Mouse (Mus musculus): Measurements from ENCODE around the gene Ddah1.

Gene Ddah1

DNA sequence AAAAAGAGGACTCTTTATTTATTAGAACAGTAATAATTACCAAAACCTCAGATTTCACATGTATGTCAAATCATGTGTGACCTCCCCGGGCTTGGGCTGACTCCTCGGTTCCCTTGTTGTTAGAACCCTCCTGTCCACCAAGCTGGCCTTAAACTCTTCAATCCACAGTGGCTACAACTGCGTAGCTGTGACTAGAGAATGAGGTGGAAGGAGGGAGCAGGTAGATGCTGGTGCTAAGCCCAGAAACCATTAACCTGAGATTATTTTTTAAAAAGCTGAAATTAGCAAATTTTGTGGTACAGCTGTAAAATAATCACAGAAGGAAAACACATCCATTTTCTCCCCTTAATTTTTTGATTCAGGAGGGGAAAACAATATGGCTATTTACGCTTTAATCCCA lies 10.0 kb downstream of the Ddah1 start:
- DNase-seq: no peak

DNA sequence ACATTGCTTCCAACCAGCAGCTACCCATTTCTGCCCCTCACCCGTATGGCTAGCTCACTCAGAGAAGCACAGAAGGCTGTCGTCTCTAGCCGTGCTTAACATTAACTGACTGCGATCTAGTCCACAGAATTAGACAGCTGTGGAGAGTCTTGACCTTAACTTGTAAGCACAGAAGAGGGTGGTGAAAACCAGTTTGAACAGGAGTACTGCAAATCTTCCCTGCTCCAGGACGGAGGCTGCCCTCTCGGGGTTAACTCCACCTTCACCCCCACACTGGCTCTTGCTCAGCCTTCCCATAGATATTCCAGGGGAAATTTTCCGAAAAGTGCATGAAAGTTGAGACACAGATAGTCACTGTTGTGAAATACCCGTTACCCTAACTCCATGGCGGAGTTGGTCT lies 14.9 kb downstream of the Ddah1 start:
- DNase-seq: no peak

DNA sequence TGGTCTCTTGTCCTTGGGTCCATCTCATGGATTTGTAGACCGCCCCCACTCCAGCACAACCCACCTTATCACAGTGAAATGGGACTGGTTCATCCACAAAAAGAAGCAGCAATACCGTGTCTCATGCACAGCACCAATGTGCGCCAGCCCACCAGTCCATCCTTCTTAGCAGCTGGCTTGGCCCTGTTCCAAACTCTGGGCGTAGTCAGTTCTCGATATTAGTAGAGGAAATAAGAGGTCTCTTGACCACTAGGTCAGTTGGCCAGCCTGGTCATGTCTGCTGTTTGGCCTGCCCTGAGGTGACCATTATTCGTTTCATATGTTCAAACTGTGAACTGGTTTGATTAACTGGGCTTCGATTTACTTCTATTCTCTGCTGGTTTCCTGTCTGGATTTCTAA lies 15.9 kb downstream of the Ddah1 start:
- no peak for DNase-seq

DNA sequence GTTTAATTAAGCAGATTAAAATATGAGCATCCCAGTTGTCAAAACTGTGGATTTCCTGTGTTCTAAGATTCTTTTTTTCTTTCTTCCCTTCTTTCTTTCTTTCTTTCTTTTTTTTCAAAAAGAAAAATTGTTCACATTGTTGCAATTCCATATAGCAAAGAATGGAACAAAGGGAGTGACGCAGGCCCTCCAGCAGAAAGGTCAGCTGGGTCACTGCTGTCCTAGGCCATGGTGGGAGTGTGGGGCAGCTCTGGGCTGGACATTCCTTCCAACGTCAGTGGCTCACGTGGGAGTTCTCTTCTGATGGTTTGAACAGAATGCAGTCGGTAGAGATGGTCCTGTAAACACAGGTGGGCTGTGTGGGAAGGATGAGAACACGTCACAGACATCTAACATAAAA lies 16.8 kb downstream of the Ddah1 start:
- no peak for DNase-seq

DNA sequence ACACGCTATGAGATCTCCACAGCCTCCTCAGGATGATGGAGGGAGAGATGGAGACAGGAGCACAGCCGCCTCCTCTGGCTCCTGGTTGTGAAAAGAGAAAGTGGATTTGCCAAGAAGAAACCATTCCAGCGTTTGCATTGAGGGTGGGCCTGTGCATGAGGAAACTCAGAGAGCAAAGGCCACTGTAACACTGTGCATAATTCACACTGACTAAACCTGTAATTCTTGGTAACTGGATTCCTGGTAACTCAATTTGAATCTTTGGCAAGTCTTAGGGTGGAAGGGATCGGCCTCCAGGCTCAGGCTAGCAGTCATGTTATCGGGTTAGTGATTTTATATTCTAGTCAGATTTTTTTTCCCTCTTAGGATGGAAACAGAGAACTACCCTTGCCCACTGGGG lies 17.4 kb downstream of the Ddah1 start:
- DNase-seq: no peak

DNA sequence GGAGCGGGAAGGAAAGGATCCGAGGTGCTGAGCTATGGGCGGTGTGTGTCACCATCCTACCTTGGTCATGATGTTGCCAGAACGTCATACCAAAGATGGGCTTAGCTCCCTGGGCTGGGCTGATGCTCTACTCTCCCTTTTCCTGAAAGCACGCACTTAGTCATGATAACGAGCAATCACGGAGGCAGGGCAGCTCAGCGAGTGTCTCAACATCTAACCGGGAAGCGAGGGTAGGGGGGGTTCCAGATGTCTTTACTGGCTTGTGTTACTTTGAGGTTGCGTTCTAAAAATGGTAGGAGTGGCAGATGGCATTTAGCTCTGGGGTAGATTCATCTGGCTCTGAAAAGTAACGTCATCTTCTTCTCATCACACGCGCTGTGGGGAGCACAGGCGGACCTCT lies 18.5 kb downstream of the Ddah1 start:
- DNase-seq: no peak

DNA sequence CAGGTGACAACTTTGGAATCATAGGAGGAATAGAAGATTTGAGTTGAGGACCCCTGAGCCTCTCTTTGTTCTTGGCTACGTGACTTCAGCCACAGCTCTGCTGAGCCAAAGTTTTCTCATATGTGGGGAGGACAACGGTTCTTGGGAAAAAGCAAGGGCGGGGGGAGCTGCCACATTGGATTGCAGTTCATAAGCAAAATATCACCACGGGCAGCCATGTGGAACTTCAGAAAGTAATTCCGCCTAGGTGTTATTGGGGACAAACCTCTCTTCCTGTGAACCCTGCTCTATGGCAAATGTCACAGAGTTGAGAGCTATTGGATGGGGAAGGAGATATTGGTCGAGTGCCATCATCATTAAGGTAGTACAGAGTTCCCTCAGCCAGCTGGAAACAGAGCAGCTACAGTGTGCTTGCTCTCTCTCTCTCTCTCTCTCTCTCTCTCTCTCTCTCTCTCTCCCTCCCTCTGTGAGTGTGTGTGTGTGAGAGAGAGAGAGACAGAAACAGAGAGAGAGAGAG lies 20.0 kb downstream of the Ddah1 start:
- no peak for DNase-seq

DNA sequence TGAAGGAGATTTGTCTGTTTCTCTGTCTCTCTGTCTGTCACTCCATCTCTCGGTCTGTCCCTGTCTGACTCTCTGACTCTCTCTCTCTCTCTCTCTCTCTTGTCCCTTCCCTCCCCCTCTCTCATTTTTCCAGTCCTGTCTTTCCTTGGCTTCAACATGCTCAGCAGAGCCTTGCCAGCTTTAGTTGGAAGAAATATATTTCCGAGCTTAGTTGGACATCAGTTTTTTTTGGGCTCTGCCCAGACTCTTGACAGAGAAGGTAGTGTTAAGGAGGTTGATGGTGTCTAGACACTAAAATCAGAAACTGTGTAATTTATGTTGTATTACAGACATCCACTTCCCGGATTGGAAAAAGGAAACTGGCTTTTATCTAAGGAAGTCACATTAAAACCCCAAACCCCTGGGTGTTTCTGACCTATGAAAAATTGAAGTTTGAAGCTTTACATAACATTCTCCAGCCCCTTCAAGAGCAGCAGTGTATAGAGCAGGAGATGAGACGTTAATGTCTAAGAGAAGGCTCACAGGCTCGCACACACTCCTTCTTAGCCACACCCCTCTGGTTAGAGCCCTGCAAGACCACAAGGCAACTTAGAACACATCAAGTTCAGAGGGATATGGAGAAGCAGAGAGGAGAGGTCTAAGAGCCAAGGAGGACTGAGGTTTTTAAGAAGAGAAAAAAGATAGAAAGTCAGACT lies 21.0 kb downstream of the Ddah1 start:
- no peak for DNase-seq

DNA sequence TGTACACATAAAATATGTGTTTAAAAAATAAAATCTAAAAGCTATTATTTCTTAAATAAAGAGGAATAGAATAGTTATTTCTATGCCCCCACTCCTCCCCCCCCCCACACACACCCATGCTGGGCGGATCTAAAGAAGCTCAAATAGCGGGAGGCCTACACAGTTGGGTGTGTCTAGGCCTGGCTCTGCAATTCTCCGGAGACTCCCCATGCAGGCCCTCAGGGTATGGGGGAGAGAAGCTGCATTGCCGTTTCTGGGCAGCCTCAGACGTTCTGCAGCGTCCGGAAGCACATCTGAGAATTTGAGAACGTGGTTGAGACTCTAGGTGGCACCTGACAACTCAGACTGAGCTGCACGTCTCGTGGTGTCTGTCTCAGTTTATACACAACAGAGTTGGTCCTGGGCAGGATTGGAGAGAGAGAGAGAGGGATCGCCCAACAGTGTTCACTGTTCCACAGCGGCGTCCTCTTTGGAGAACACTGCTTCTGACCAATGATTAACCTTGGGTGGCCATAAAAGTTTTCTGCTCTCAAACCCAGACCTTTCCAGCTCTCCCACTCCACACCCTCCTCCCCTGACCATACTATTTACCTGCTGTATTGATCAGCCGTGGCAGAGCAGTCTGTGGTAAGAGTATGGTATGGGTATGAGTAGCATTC lies 22.4 kb downstream of the Ddah1 start:
- no peak for DNase-seq

DNA sequence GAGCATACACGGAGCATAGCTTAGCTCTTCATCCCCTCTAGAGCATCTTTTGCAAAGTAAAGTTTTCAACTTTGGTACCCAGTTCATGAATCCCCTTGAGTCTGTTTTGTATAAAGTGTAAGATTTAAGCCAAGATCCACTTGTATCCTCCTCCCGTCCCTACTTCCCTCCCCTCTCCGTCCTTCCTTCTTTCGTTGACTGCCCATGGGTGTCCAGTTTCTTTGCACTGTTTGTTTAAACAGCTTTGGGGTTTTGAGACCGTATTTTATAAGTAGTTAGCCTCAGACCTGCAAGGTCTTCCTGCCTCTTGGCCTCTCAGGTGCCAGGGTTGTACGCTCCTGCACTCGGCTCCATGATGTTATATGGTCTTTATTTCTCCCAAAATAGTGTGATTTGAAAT lies 26.8 kb downstream of the Ddah1 start:
- DNase-seq: no peak

DNA sequence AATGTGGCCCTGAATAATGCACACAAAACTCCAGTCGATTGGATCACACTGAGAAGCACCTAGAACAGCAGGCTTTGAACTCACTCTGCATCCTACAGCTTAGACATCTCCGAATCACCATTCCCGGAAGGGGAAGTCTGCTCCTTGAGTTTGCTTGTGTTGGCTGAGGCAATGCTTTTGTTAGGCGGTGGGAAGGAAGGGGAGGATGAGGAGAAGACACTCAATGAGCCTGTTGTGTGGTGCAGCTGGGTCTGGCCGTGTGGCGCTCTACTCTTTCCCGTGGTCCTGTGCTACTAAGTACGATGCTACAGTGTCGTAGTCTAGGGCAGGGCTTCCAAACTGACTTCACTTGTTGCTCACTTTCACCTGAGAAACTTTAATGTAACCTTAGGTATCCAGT lies 28.8 kb downstream of the Ddah1 start:
- DNase-seq: no peak

DNA sequence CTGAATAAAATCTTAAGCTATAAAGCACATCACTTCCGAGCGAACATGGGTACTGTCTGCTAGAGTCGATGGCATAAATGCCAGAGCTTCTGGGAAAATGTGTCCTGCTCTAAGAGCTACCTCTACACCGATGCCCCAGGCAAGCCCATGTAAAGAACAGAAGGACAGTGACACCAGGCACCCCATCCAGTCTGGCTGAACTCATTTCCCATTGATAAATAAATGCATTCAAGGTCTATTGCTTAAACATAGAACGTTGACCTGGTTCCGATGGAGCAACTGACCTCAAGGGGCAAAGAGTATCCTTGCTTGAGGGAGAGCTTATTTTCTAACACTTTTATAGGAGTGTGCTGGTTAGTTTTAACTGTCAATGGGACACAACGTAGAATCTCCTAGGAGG lies 30.6 kb downstream of the Ddah1 start:
- no peak for DNase-seq

DNA sequence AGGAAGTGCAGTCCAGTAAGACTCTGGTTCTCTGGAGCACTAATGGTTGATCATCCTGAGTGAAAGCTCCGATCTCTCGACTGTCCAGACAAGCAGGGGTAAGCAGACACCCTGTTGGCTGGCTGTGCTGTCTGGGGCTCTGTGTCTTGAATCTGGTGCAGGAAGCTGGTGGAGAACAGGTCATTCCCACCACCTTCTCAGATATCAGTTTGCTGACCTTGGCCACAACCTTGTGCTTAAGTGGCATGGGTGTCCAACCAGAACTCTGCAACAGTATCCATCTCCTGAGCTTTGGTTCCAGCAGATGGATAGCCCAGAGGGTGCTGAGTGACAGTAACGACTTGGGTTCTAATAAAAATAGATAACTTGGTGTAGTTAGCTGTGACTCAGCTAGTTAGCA lies 31.8 kb downstream of the Ddah1 start:
- DNase-seq: no peak

DNA sequence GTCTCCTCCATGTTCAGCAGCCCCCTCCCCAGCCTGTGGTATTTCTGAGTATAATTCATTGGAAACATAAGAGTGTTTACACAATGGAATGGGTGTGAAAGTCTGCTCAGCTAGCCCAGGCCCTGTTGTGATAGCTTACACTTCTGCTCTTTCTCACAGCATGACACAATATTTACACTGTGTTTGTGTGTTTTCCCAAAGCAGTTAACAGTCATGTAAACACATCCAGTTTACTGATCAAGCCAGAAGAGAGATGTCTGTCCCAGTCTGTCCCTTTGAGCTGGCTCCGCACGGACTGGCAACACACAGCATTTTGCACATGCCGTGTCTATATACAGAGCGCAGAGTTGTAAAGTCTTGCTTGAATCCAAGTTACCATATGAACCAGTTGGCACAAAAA lies 32.2 kb downstream of the Ddah1 start:
- no peak for DNase-seq

DNA sequence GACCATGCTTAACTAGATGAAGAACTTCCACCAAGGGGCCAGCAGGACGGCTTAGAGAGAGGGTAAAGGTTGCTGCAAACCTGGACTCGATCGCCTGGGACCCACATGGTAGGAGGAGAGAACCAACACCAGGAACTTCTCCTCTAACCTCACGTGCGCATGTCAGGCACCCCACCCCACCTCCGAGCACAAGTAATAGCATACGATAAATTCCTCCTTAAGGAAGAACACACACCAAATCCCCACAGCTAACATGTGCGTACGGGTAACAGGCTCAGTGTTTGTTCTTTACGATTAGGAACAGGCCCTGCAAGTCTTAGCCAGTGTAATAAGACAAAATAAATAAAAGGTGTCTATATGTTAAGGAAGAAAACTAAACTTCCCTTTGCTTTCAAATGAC lies 35.9 kb downstream of the Ddah1 start:
- DNase-seq: no peak

DNA sequence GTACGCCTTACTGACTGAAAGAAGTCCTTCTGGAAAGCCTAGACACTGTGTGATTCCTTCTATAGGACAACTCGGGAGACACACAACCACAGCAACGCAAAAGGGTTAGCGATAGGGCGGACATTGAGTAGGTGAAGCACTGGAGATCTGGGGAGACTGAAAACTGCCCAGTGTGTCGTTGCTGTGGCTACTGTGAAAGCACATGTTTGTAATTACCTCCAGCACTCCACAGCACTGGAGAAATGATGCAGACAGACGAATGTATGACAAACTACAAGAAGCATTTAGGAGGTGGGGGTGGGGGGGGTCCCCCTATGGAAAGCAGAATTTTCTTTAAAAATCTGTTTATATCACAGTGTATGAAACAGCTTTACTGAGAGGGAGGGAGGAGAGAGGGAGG lies 37.4 kb downstream of the Ddah1 start:
- DNase-seq: no peak

DNA sequence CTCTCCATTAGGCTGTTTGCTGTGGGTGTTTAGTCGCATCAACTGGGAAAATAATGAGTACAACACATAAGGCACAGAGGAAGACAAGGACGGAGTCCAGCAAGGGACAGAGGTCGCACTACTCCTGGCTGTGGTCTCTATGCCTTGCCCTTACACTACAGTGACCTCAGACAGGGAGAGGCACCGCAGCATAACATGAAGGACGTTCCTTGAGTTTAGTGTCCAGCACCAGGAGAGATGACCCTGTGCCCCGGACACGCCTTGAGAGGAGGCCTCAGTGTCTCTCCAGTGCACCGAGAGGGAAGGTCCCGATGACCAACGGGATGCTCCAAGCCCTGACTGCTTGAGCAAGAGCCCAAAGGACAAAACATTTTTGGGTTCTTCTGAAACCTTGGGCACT lies 39.6 kb downstream of the Ddah1 start:
- no peak for DNase-seq

DNA sequence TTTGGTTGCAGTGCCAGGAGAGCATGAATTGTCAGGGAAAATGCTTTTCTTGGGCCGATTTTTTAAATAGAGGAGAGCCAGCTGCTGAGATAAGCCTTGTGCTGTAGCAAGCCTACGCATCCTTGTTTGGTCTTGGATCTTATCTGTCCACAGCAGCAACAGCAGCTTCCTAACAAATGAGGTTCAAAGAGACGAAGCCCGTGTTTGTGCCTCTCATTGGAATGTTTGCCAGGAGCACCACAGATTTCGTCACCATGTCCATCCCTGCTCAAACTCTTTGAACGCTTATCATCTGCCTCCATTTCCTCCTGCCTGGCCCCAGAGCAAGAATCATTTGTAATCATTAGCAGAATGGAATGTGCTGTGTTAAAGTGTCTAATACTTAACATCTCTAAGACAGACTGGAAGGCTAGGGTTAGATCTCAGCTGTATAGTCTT lies 40.3 kb downstream of the Ddah1 start:
- no peak for DNase-seq

DNA sequence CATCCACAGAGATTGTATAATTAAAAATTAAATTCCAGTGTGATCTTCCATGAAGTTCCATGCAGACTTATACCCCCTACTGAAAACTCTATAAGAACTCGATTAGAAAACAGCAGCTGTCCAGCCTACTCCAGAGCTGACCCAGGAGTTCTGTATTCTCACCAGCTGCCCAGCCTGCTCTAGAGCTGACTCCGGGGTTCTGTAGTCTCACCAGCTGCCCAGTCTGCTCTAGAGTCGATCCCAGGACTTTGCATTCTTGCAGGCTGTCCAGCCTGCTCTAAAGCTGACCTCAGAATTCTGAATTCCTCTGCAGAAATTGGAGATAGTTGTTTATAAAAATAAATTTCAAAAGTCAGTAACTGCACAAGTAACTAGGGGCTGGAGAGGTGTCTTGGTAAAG lies 40.9 kb downstream of the Ddah1 start:
- no peak for DNase-seq

DNA sequence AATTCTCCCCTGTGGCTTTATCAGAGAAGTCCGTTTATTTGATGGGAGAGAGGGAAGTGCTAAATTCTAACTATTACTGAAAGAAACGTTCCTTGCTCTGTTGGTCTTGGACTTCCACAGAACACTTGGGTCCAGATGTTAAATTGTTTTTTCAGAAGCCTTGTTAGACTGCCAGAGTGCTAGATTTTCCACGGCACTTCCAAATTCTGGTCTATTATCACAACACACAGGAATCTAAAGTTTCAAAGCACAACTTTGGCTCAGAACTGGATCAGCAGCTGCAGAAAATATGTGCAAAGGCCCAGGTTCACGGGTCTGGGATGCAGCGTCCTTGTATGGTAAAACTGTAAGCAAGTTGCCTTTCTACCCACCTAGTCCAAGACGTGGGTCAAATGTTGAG lies 43.6 kb downstream of the Ddah1 start:
- no peak for DNase-seq

DNA sequence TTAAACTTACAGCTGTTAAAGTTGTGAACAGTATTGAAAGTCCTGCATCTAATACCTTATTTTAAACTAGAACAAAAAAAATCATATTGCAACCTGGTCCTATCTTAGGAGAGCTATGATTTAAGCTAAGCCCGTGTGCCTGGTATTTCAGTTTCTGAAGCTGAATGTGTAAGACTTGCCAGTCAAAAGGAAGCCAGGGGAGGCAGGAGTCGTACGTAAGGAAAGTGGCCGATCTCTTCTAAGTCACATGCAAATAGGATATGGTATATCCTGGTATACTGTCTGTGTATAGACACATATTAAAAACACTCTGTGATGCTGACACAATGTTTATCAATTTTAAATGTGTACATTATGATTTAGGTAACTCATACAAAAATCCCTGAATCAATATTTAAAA lies 47.4 kb downstream of the Ddah1 start:
- no peak for DNase-seq

DNA sequence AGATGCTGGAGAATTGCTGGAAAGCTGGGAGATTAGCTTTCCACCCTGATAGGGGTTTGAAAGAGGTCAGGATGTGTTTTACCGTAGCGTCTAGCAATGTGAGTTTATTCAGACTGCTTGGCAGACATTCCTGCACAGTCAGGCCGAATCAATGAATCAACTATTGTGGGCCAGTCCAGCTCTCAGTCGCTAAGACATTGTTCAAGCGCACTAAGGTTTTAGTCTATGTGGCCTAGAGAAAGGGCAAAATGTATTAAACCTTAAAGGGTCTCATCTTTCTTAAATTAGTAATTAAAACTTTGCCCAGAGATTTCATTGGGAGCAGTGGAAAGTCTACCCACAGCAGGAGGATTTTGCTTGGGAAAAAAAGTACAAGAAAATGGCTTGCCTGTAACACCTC lies 48.0 kb downstream of the Ddah1 start:
- no peak for DNase-seq

DNA sequence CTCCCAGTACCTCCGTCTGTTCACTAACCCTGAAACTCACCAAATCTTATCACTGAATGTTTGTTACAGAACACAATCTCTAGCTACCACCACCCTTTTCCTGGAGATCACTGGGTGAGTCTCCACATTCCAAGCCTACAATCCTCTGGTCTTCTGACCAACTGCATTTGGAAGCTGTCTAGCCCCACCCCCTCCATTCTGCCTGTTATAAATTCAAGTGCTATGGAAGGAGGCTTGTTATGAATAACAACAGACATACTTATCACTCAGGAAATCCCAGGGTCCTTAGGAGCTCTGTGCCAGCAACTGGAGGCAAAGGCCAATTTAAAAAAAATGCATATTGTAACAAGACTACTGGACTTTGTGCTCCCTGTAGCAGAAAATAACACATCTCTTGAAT lies 58.3 kb downstream of the Ddah1 start:
- DNase-seq: no peak

DNA sequence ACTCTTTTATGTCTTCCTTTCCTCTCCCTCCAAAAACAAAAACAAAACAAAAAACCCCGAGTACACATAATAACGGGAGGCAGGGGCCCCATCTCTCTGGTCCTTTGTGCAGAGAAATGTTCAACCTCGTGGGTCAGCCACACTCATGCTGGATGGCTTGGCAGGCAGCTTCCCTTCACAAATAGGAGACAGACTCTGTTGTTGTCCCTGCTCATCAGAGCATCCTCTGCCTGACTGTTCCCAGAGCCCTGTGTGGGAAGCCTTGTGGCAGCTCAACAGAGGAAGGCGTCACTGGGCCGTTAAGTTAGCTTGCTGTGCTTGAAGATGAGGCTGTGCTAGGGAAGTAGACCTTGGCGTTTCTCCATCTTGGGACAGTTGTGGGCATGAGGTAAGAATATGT lies 58.8 kb downstream of the Ddah1 start:
- no peak for DNase-seq

DNA sequence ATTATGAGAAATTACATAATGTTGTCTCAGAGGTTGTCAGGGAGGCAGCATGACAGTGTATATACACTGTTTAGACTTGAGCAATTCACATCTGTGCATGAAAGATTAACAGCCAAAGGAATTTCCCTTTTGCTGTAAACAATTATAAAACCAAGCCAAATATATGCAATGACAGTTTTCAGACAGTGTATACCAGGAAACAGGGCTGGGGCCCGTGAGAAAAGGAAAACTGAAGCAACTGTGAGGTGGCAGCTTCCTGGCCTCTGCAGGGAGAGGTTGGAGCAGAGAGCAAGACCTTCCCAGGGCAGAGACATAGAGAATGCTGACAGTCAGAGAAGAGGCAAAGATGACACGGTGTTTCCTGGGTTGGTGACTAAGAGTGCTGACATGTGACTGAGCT lies 62.0 kb downstream of the Ddah1 start:
- DNase-seq: no peak
